Mouse (Mus musculus) MEL (cell line): ENCODE measurements at regions not wholly inside any gene's neighbourhood (a gene's known extent, or its start where the extent isn't known, plus 50 kb on each side); places are given as distances from the start of the nearest gene placed in this dataset.

Source experiments
- BHLHE40 ChIP-seq: IDR thresholded peaks from 2 replicates; pipeline ENCODE4 v1.6.1; 2012; ENCODE audit warnings: low read depth, mild to moderate bottlenecking, inconsistent platforms, low read length, improper control_type of control experiment, borderline replicate concordance
- CHD2 ChIP-seq: IDR thresholded peaks from 2 replicates; pipeline ENCODE4 v1.6.1; 2011; ENCODE audit warnings: low read length, improper control_type of control experiment
- CTCF ChIP-seq, 3 experiments: IDR thresholded peaks in 2 of 3; conservative IDR thresholded peaks in 1 of 3; 2 replicates each; pipeline ENCODE4 v1.5.1; 2011 to 2012; ENCODE audit warnings: low read length in 3 of 3, low read depth in 2 of 3, mild to moderate bottlenecking in 2 of 3, improper control_type of control experiment in 1 of 3, inconsistent platforms in 1 of 3, mixed read lengths in 1 of 3, moderate library complexity in 1 of 3; ENCODE audit not compliant: control insufficient read depth in 1 of 3, insufficient read depth in 1 of 3, poor library complexity in 1 of 3, severe bottlenecking in 1 of 3
- E2F4 ChIP-seq: IDR thresholded peaks from 2 replicates; pipeline ENCODE4 v1.6.1; 2011; ENCODE audit warnings: low read depth, low read length, improper control_type of control experiment, borderline replicate concordance
- EP300 ChIP-seq, 2 experiments: IDR thresholded peaks; 2 replicates each; pipeline ENCODE4 v1.6.1; 2011; ENCODE audit warnings: improper control_type of control experiment in 2 of 2, low read length in 2 of 2, low read depth in 1 of 2, mild to moderate bottlenecking in 1 of 2
- GABPA ChIP-seq: IDR thresholded peaks from 2 replicates; pipeline ENCODE4 v1.6.1; 2012; ENCODE audit warnings: low read depth, mild to moderate bottlenecking, inconsistent platforms, low read length, improper control_type of control experiment, moderate library complexity
- MAX ChIP-seq: IDR thresholded peaks from 2 replicates; pipeline ENCODE4 v1.6.1; 2011; ENCODE audit warnings: low read length, improper control_type of control experiment
- POLR2A ChIP-seq, 2 experiments: IDR thresholded peaks; 2 replicates each; pipeline ENCODE4 v1.6.1; 2011 to 2012; ENCODE audit warnings: low read length in 2 of 2, mild to moderate bottlenecking in 2 of 2, control low read depth in 1 of 2, improper control_type of control experiment in 1 of 2, low read depth in 1 of 2, moderate library complexity in 1 of 2; ENCODE audit not compliant: control insufficient read depth in 1 of 2, insufficient read depth in 1 of 2, poor library complexity in 1 of 2
- RAD21 ChIP-seq: IDR thresholded peaks from 2 replicates; pipeline ENCODE4 v1.6.1; 2011; ENCODE audit warnings: mild to moderate bottlenecking, low read depth, low read length, improper control_type of control experiment
- SIN3A ChIP-seq: IDR thresholded peaks from 2 replicates; pipeline ENCODE4 v1.6.1; 2012; ENCODE audit warnings: low read length, improper control_type of control experiment, inconsistent platforms
- SMC3 ChIP-seq: IDR thresholded peaks from 2 replicates; pipeline ENCODE4 v1.6.1; 2011; ENCODE audit warnings: low read depth, low read length, improper control_type of control experiment
- ZC3H11A ChIP-seq: IDR thresholded peaks from 2 replicates; pipeline ENCODE4 v1.6.1; 2012; ENCODE audit warnings: low read depth, mild to moderate bottlenecking, inconsistent platforms, low read length, improper control_type of control experiment

DNA sequence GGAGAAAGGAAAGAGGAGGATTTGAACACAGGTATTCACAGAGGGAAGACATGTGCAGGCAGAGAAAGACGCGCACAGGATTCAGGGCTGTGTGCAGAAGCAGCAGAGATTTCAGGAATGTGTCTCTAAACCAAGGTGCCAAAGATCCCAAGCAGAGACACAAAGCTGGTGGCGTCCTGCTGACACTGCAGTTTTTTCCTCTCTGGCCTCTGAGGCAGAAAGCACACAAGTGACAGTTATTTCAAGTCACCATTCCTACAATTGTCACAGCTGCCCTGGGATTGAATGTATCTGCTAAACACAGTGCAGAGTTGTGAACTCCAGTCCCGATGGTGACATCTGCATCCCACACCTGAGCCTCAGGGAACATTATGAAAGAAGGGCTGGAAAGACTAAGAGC, 107.1 kb upstream of the Slc22a12 start:
- no peak for TF ChIP-seq SMC3
- TF ChIP-seq CHD2, result no peak
- TF ChIP-seq RAD21, result no peak
- no peak for TF ChIP-seq CTCF (IDR thresholded peaks at IDR 0.05 in 2 of 3, conservative IDR thresholded peaks at IDR 0.05 in 1 of 3; ENCODE audit: control insufficient read depth in 1 of 3, insufficient read depth in 1 of 3, low read depth in 2 of 3, low read length in 3 of 3, poor library complexity in 1 of 3, severe bottlenecking in 1 of 3)
- no peak for TF ChIP-seq POLR2A (IDR thresholded peaks at IDR 0.05; ENCODE audit: control insufficient read depth in 1 of 2, insufficient read depth in 1 of 2, low read depth in 1 of 2, low read length in 2 of 2, poor library complexity in 1 of 2)
- TF ChIP-seq ZC3H11A, result no peak
- TF ChIP-seq SIN3A, result no peak
- no peak for TF ChIP-seq EP300 (IDR thresholded peaks at IDR 0.05; ENCODE audit: low read depth in 1 of 2, low read length in 2 of 2)
- no peak for TF ChIP-seq MAX
- no peak for TF ChIP-seq E2F4
- no peak for TF ChIP-seq BHLHE40
- TF ChIP-seq GABPA, result no peak
